Mouse (Mus musculus) forebrain, postnatal 0 days (tissue): ENCODE measurements around the gene Abl1. TPM values are rescaled to one million over a fixed set of nuclear protein-coding genes. Genes with fewer than 3 reads are reported as not detected.

ENCODE experiments used
- ATAC-seq: fragments of 200-750 bp; cut with Nextera tagmentation; 2 replicates; pipeline ENCODE4 v1.8.0; 2017; ENCODE audit warnings: mild to moderate bottlenecking, moderate library complexity
- DNase-seq: peaks from one replicate; pipeline ENCODE4 v3.0.0-alpha.2; 2015
- H3K27ac ChIP-seq: fragments of 300-500 bp; sonication (generic); 2 replicates; pipeline ENCODE4 v1.5.1; 2014; ENCODE audit warnings: low read depth, mild to moderate bottlenecking, antibody characterized with exemption, low read length, moderate library complexity, mixed read lengths
- H3K27me3 ChIP-seq: fragments of 300-500 bp; sonication (generic); 2 replicates; pipeline ENCODE4 v1.6.1; 2014; ENCODE audit warnings: mild to moderate bottlenecking, low read length, mixed read lengths; ENCODE audit not compliant: insufficient read depth
- H3K36me3 ChIP-seq: fragments of 300-500 bp; sonication (generic); 2 replicates; pipeline ENCODE4 v1.6.1; 2014; ENCODE audit warnings: mild to moderate bottlenecking, moderate library complexity; ENCODE audit not compliant: insufficient read depth
- H3K4me1 ChIP-seq: fragments of 300-500 bp; sonication (generic); 2 replicates; pipeline ENCODE4 v1.6.1; 2014; ENCODE audit warnings: antibody characterized with exemption; ENCODE audit not compliant: insufficient read depth
- H3K4me2 ChIP-seq: fragments of 300-500 bp; sonication (generic); 2 replicates; pipeline ENCODE4 v1.6.1; 2014; ENCODE audit warnings: low read depth, mild to moderate bottlenecking, moderate library complexity
- H3K4me3 ChIP-seq: fragments of 300-500 bp; sonication (generic); 2 replicates; pipeline ENCODE4 v1.5.1; 2014; ENCODE audit warnings: low read depth, low read length, mixed read lengths
- H3K9ac ChIP-seq: fragments of 300-500 bp; sonication (generic); 2 replicates; pipeline ENCODE4 v1.6.1; 2014; ENCODE audit warnings: mild to moderate bottlenecking
- H3K9me3 ChIP-seq: fragments of 300-500 bp; sonication (generic); 2 replicates; pipeline ENCODE4 v1.6.1; 2016; ENCODE audit warnings: low read length
- CTCF ChIP-seq: sonication (generic); IDR thresholded peaks from 2 replicates; pipeline ENCODE4 v1.5.1; 2016; ENCODE audit warnings: antibody characterized with exemption, control low read depth, low read depth
- WGBS: fragments of 180-500 bp; shearing (Covaris S2); extraction: QIAGEN DNeasy Blood & Tissue Kit; methylation state at CpG from one replicate; pipeline ENCODE4 v1.1.7; 2014; 5-methylcytosine and 5-hydroxymethylcytosine counted together
- polyA plus RNA-seq: library from polyadenylated mRNA; unstranded; fragments of >200 nt; fragmentation: Nextera tagmentation; extraction: Ambion mirVana; gene quantifications from 2 replicates; pipeline ENCODE4 v1.2.1, GENCODE M21; 2015
- total RNA-seq: library from RNA; depleted of rRNA; stranded (reverse); fragments of >200 nt; gene quantifications from 2 replicates; pipeline ENCODE4 v1.2.3, GENCODE M21; 2014

Abl1 gene
- total and polyA plus RNA-seq, 2 experiments from 2014 or later = 12.4 to 54.0 TPM

DNA sequence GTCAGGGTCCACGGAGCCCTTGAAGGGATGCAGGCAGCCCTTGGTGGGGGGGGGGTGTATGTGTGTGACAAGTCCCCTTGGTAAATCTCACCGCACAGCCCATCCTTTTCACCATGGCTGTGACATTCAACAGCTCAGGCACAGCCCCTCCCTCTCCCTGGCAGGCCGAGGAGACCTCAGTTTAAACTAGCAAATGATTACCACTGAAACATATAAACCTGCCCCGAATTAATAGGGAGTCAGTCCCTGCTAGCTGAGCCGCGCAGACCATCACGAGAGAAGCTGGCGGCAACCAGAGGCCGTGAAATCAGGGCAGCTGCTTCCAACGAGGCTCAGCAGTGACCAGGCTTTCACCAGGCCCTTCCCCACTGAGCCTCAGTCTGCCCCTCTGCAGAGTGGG, 147.9 kb downstream of the Abl1 start:
- Histone ChIP-seq H3K4me1 (no peaks in the 10 kb centered on the region), H3K9me3 (no peaks in the 10 kb centered on the region), H3K36me3 (no peaks in the 10 kb centered on the region), H3K27ac (no peak overlapping the region), H3K27me3 (no peaks in the 10 kb centered on the region; the same call in 1 of the 2 replicates), H3K4me2 (no peak overlapping the region), H3K4me3 (no peak overlapping the region), H3K9ac (no peak overlapping the region)
- ATAC-seq (no peak), DNase-seq (no peak)
- 69% methylated on average over 10 of the region's 10 CpGs for WGBS
- TF ChIP-seq CTCF = no peak

- Histone ChIP-seq H3K4me3 (no peak overlapping the region), H3K9ac (no peak overlapping the region), H3K9me3 (no peaks in the 10 kb centered on the region), H3K4me1 (no peaks in the 10 kb centered on the region), H3K27ac (no peak overlapping the region), H3K4me2 (no peak overlapping the region), H3K27me3 (no peaks in the 10 kb centered on the region; the same call in 1 of the 2 replicates), H3K36me3 (no peaks in the 10 kb centered on the region)
- DNase-seq (no peak), ATAC-seq (no peak)
- TF ChIP-seq CTCF = no peak
- WGBS = 41% methylated on average over 6 of the region's 6 CpGs
These were observed 148.8 kb downstream of the Abl1 start for GRCm38 (mm10) chr2:31836985-31837384.

DNA sequence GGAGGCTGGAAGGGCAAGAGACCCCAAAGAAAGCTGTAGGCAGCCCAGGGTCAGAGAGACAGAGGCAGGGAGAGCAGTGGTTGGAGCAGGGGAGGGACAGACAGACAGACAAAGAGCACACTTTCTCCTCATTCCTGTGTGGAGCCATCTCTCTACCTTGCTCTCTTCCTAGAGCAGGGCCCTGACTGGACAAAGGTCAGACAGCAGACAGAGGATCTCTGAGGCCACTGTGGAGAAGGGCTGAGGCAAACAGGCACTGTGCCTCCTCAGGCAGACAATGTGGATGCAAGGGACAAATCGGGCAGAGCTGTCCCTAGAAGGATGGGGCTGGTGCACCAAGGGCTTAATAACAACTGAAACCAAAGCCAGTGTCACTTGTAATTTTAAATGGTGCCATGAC, 150.7 kb downstream of the Abl1 start:
- no peak overlapping the region for H3K9ac ChIP-seq
- ATAC-seq = no peak
- DNase-seq = no peak
- no peaks in the 10 kb centered on the region for H3K36me3 ChIP-seq
- no peak overlapping the region for H3K4me3 ChIP-seq
- no peak overlapping the region for H3K4me2 ChIP-seq
- 40% methylated on average over 1 of the region's 1 CpGs for WGBS
- H3K27me3 ChIP-seq = no peaks in the 10 kb centered on the region; the same call in 1 of the 2 replicates
- TF ChIP-seq CTCF = no peak
- H3K4me1 ChIP-seq = no peaks in the 10 kb centered on the region
- no peaks in the 10 kb centered on the region for H3K9me3 ChIP-seq
- no peak overlapping the region for H3K27ac ChIP-seq

GRCm38 (mm10) chr2:31844729-31845136, 156.6 kb downstream of the Abl1 start:
- peak; percentile 58 for ATAC-seq
- Histone ChIP-seq H3K9ac (no peak overlapping the region), H3K4me2 (peak overlapping the region; percentile 89), H3K4me1 (0 out of 2 replicates have a peak, but pooled peaks cover 7% of the 10 kb centered on the region), H3K27me3 (peaks cover 20% of the 10 kb centered on the region), H3K9me3 (no peaks in the 10 kb centered on the region), H3K27ac (no peak overlapping the region), H3K36me3 (no peaks in the 10 kb centered on the region), H3K4me3 (0 out of 2 replicates have a peak overlapping the region, but pooled peaks have one; percentile 58)
- TF ChIP-seq CTCF = no peak
- 2% methylated on average over 10 of the region's 10 CpGs for WGBS
- DNase-seq = no peak

DNA sequence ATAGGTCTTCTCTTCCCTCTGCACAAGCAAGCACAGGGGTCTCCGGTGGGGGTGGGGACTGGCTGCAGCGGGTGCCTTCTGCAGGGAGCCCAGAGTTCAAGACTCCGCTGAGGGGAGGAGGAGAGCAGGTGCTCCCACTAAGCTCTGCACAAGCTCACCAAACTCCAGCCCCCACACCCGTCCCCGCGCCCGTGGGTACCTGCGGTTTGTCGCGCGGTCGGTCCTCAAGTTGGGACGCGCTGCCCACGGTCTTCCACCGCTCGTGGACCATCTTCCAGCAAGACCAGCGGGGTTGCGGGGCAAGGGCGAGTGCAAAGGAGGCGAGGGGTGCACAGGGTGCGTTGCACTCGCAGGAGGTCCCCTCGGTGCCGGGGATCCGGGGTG, 157.3 kb downstream of the Abl1 start:
- no peak for DNase-seq
- H3K4me2 ChIP-seq = peak overlapping the region; percentile 89
- H3K27me3 ChIP-seq = peaks cover 20% of the 10 kb centered on the region
- H3K9ac ChIP-seq = peak overlapping the region; percentile 48
- H3K36me3 ChIP-seq = no peaks in the 10 kb centered on the region
- 0 out of 2 replicates have a peak, but pooled peaks have one; percentile 10 for ATAC-seq
- H3K9me3 ChIP-seq = no peaks in the 10 kb centered on the region
- no peak for TF ChIP-seq CTCF
- 1% methylated on average over 26 of the region's 26 CpGs for WGBS
- peak overlapping the region; percentile 58 for H3K4me3 ChIP-seq
- 0 out of 2 replicates have a peak, but pooled peaks cover 7% of the 10 kb centered on the region for H3K4me1 ChIP-seq
- no peak overlapping the region for H3K27ac ChIP-seq

- TF ChIP-seq CTCF = no peak
- H3K4me3 ChIP-seq = peak within 1 kb of the TSS; percentile 58
- peak within 1 kb of the TSS; percentile 48 for H3K9ac ChIP-seq
- H3K27ac ChIP-seq = no peak within 1 kb of the TSS
- no peaks in the 10 kb centered on the region for H3K36me3 ChIP-seq
- 0 out of 2 replicates have a peak, but pooled peaks cover 7% of the 10 kb centered on the region for H3K4me1 ChIP-seq
- DNase-seq (peak; percentile 63), ATAC-seq (peak; percentile 70)
- WGBS = 1% methylated on average over 51 of the region's 88 CpGs
- peak within 1 kb of the TSS; percentile 89 for H3K4me2 ChIP-seq
- H3K27me3 ChIP-seq = peaks cover 20% of the 10 kb centered on the region
- H3K9me3 ChIP-seq = no peaks in the 10 kb centered on the region
These were observed 157.9 kb downstream of the Abl1 start, which contains the start of gene Fibcd1 for GRCm38 (mm10) chr2:31845896-31846691. Gene Fibcd1 (minus strand): TSS chr2:31846005.
